Mouse (Mus musculus): ENCODE results near the gene Naaa. TPM values are rescaled to one million over a fixed set of nuclear protein-coding genes. Genes with fewer than 3 reads are reported as not detected.
A peak's percentile ranks its signal among the peaks of the same experiment; 100 is the strongest.

The Naaa gene
- polyA plus RNA-seq, 1 experiment from 2014 or later = 13.3 TPM

- no peak for ATAC-seq (ENCODE audit: insufficient number of reproducible peaks, low FRiP score, low TSS enrichment, low read depth)
- Histone ChIP-seq H3K9me3 (replicated peaks) (no peaks in the 10 kb centered on the region), H3K27me3 (0 out of 2 replicates have a peak, but pooled peaks cover 9% of the 10 kb centered on the region), H3K4me2 (replicated peaks) (no peak within 1 kb of the TSS), H3K4me1 (no peaks in the 10 kb centered on the region), H3K27ac (replicated peaks) (no peak within 1 kb of the TSS), H3K4me3 (replicated peaks) (no peak within 1 kb of the TSS), H3K9ac (no peak within 1 kb of the TSS), H3K36me3 (no peaks in the 10 kb centered on the region)
- 21% methylated on average over 6 of the region's 6 CpGs for WGBS
These were observed 21.8 kb downstream of the Naaa start, which contains the start of gene Ppef2 for GRCm38 (mm10) chr5:92256218-92256617. Gene Ppef2, minus strand, starts transcription at chr5:92256278.

GRCm38 (mm10) chr5:92254476-92254875 lies 23.5 kb downstream of the Naaa start:
- Histone ChIP-seq H3K27me3 (0 out of 2 replicates have a peak, but pooled peaks cover 9% of the 10 kb centered on the region), H3K9ac (no peak overlapping the region), H3K4me2 (replicated peaks) (no peak overlapping the region), H3K4me3 (replicated peaks) (no peak overlapping the region), H3K9me3 (replicated peaks) (0 out of 2 replicates have a peak, but pooled peaks cover 4% of the 10 kb centered on the region), H3K4me1 (no peaks in the 10 kb centered on the region), H3K36me3 (no peaks in the 10 kb centered on the region), H3K27ac (replicated peaks) (no peak overlapping the region)
- WGBS = 67% methylated on average over 6 of the region's 6 CpGs
- ATAC-seq (ENCODE audit: insufficient number of reproducible peaks, low FRiP score, low TSS enrichment, low read depth) = no peak

GRCm38 (mm10) chr5:92252797-92253343 lies 25.1 kb downstream of the Naaa start:
- 0 out of 2 replicates have a peak overlapping the region, but pooled peaks have one; percentile 11 for H3K4me2 ChIP-seq (replicated peaks)
- ATAC-seq (ENCODE audit: insufficient number of reproducible peaks, low FRiP score, low TSS enrichment, low read depth) = no peak
- WGBS = 17% methylated on average over 18 of the region's 18 CpGs

GRCm38 (mm10) chr5:92252031-92252430 lies 25.9 kb downstream of the Naaa start:
- H3K4me1 ChIP-seq = no peaks in the 10 kb centered on the region
- H3K9me3 ChIP-seq (replicated peaks) = 0 out of 2 replicates have a peak, but pooled peaks cover 4% of the 10 kb centered on the region
- H3K27ac ChIP-seq (replicated peaks) = no peak overlapping the region
- 92% methylated on average over 6 of the region's 6 CpGs for WGBS
- no peak overlapping the region for H3K4me2 ChIP-seq (replicated peaks)
- H3K36me3 ChIP-seq = no peaks in the 10 kb centered on the region
- ATAC-seq (ENCODE audit: insufficient number of reproducible peaks, low FRiP score, low TSS enrichment, low read depth) = no peak
- H3K4me3 ChIP-seq (replicated peaks) = no peak overlapping the region
- no peaks in the 10 kb centered on the region for H3K27me3 ChIP-seq
- H3K9ac ChIP-seq = no peak overlapping the region

More at GRCm38 (mm10) chr5:92252797-92253343, 25.1 kb downstream of the Naaa start:
- no peak overlapping the region for H3K9ac ChIP-seq
- H3K27ac ChIP-seq (replicated peaks) = no peak overlapping the region
- no peak overlapping the region for H3K4me3 ChIP-seq (replicated peaks)
- H3K4me1 ChIP-seq = no peaks in the 10 kb centered on the region
- no peaks in the 10 kb centered on the region for H3K27me3 ChIP-seq
- H3K9me3 ChIP-seq (replicated peaks) = 0 out of 2 replicates have a peak, but pooled peaks cover 4% of the 10 kb centered on the region
- H3K36me3 ChIP-seq = no peaks in the 10 kb centered on the region

GRCm38 (mm10) chr5:92248614-92249013 lies 29.4 kb downstream of the Naaa start:
- Histone ChIP-seq H3K4me1 (no peaks in the 10 kb centered on the region), H3K36me3 (no peaks in the 10 kb centered on the region), H3K9me3 (replicated peaks) (0 out of 2 replicates have a peak, but pooled peaks cover 4% of the 10 kb centered on the region), H3K9ac (no peak overlapping the region), H3K4me3 (replicated peaks) (no peak overlapping the region), H3K27me3 (no peaks in the 10 kb centered on the region), H3K27ac (replicated peaks) (no peak overlapping the region), H3K4me2 (replicated peaks) (no peak overlapping the region)
- ATAC-seq (ENCODE audit: insufficient number of reproducible peaks, low FRiP score, low TSS enrichment, low read depth) = no peak
- 81% methylated on average over 11 of the region's 11 CpGs for WGBS

GRCm38 (mm10) chr5:92245483-92245882 lies 32.5 kb downstream of the Naaa start:
- Histone ChIP-seq H3K4me1 (no peaks in the 10 kb centered on the region), H3K9ac (no peak overlapping the region), H3K27me3 (no peaks in the 10 kb centered on the region), H3K9me3 (replicated peaks) (0 out of 2 replicates have a peak, but pooled peaks cover 4% of the 10 kb centered on the region), H3K27ac (replicated peaks) (no peak overlapping the region), H3K4me2 (replicated peaks) (no peak overlapping the region), H3K4me3 (replicated peaks) (no peak overlapping the region), H3K36me3 (no peaks in the 10 kb centered on the region)
- no peak for ATAC-seq (ENCODE audit: insufficient number of reproducible peaks, low FRiP score, low TSS enrichment, low read depth)
- 85% methylated on average over 9 of the region's 9 CpGs for WGBS

- Histone ChIP-seq H3K27me3 (no peaks in the 10 kb centered on the region), H3K9ac (no peak overlapping the region), H3K27ac (replicated peaks) (no peak overlapping the region), H3K36me3 (no peaks in the 10 kb centered on the region), H3K4me1 (peaks cover under 1% of the 10 kb centered on the region; the same call in 1 of the 2 replicates), H3K9me3 (replicated peaks) (0 out of 2 replicates have a peak, but pooled peaks cover under 1% of the 10 kb centered on the region), H3K4me2 (replicated peaks) (no peak overlapping the region), H3K4me3 (replicated peaks) (no peak overlapping the region)
- WGBS = 94% methylated on average over 2 of the region's 2 CpGs
- ATAC-seq (ENCODE audit: insufficient number of reproducible peaks, low FRiP score, low TSS enrichment, low read depth) = no peak
These were observed 33.1 kb downstream of the Naaa start for GRCm38 (mm10) chr5:92244900-92245299.

- peaks cover 2% of the 10 kb centered on the region; the same call in 1 of the 2 replicates for H3K27me3 ChIP-seq
- no peaks in the 10 kb centered on the region for H3K9me3 ChIP-seq (replicated peaks)
- no peak for ATAC-seq (ENCODE audit: insufficient number of reproducible peaks, low FRiP score, low TSS enrichment, low read depth)
- H3K9ac ChIP-seq = no peak overlapping the region
- H3K4me1 ChIP-seq = peaks cover 4% of the 10 kb centered on the region; the same call in 1 of the 2 replicates
- 90% methylated on average over 12 of the region's 12 CpGs for WGBS
- H3K4me2 ChIP-seq (replicated peaks) = no peak overlapping the region
- no peak overlapping the region for H3K27ac ChIP-seq (replicated peaks)
- no peaks in the 10 kb centered on the region for H3K36me3 ChIP-seq
- H3K4me3 ChIP-seq (replicated peaks) = no peak overlapping the region
These were observed 37.2 kb downstream of the Naaa start for GRCm38 (mm10) chr5:92240769-92241168.

- no peak for ATAC-seq (ENCODE audit: insufficient number of reproducible peaks, low FRiP score, low TSS enrichment, low read depth)
- Histone ChIP-seq H3K36me3 (no peaks in the 10 kb centered on the region), H3K27me3 (peaks cover 2% of the 10 kb centered on the region; the same call in 1 of the 2 replicates), H3K9ac (no peak overlapping the region), H3K27ac (replicated peaks) (no peak overlapping the region), H3K4me3 (replicated peaks) (no peak overlapping the region), H3K4me1 (peaks cover 4% of the 10 kb centered on the region; the same call in 1 of the 2 replicates), H3K9me3 (replicated peaks) (no peaks in the 10 kb centered on the region), H3K4me2 (replicated peaks) (peak overlapping the region; percentile 28)
- WGBS = 40% methylated on average over 29 of the region's 29 CpGs
These were observed 38.4 kb downstream of the Naaa start for GRCm38 (mm10) chr5:92239333-92240232.

GRCm38 (mm10) chr5:92234939-92235557 lies 42.9 kb downstream of the Naaa start:
- Histone ChIP-seq H3K4me3 (replicated peaks) (no peak overlapping the region), H3K27ac (replicated peaks) (no peak overlapping the region), H3K36me3 (no peaks in the 10 kb centered on the region), H3K9me3 (replicated peaks) (no peaks in the 10 kb centered on the region), H3K27me3 (peaks cover 2% of the 10 kb centered on the region; the same call in 1 of the 2 replicates), H3K4me1 (peaks cover 4% of the 10 kb centered on the region; the same call in 1 of the 2 replicates), H3K4me2 (replicated peaks) (no peak overlapping the region), H3K9ac (no peak overlapping the region)
- ATAC-seq (ENCODE audit: insufficient number of reproducible peaks, low FRiP score, low TSS enrichment, low read depth) = no peak
- 62% methylated on average over 5 of the region's 5 CpGs for WGBS

- H3K36me3 ChIP-seq = no peaks in the 10 kb centered on the region
- H3K9ac ChIP-seq = no peak overlapping the region
- H3K27me3 ChIP-seq = peaks cover 2% of the 10 kb centered on the region; the same call in 1 of the 2 replicates
- WGBS = 87% methylated on average over 4 of the region's 4 CpGs
- H3K4me1 ChIP-seq = no peaks in the 10 kb centered on the region
- H3K9me3 ChIP-seq (replicated peaks) = no peaks in the 10 kb centered on the region
- no peak overlapping the region for H3K4me2 ChIP-seq (replicated peaks)
- no peak for ATAC-seq (ENCODE audit: insufficient number of reproducible peaks, low FRiP score, low TSS enrichment, low read depth)
- no peak overlapping the region for H3K27ac ChIP-seq (replicated peaks)
- H3K4me3 ChIP-seq (replicated peaks) = no peak overlapping the region
These were observed 44.6 kb downstream of the Naaa start for GRCm38 (mm10) chr5:92233366-92233765.
